Mouse (Mus musculus): Measurements from ENCODE around the gene Mgarp. TPM values are rescaled to one million over a fixed set of nuclear protein-coding genes. Genes with fewer than 3 reads are reported as not detected.
A peak's percentile ranks its signal among the peaks of the same experiment; 100 is the strongest.
"Not testable (repeated sequence)": the region's sequence is repeated elsewhere in the genome, so short reads cannot be mapped to it uniquely, and the experiment has no call there.

The Mgarp gene
- total RNA-seq, 4 experiments from 2014 or later: 0.27 to 0.72 (median 0.55) TPM; not detected in 1

DNA sequence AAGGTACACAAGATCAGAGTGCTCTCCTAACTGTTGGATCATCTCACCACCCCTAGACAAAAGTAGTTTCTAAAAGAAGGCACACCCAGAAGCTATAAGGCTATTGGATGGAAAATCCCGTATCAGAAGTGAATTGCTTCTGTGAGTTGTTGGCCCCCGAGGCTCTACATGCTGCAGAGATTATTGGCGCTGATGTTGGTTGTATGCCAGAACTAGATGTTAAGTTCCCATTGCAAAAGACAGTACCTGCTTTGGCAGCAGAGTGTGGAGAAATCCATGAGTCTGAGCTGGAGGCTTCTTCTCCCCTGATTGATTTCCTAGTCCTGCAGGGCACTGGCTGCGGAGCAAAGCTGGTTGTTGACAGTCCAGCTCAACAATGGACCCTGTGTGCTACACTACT is 28.5 kb downstream of the Mgarp start:
- no peak for DNase-seq (ENCODE audit: low spot score in 2 of 2)

DNA sequence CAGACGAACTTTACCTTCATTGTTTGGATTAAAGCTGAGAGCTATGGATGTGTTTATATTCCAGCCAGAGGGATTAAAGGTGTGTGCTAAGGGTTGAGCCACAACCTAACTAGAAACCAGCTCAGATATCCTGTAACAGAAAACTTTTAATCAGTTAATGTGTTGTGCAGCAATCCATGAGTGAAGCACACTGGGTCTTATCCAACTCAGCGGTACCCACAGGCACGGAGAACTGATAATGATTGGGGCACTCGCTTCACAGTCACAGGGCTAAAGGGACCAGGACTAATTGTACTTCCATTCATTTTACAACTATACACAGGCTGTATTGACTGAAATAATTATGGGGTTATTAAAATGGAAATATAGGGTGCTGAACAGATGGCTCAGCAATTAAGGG is 29.6 kb downstream of the Mgarp start:
- no peak for DNase-seq (ENCODE audit: low spot score in 2 of 2)

DNA sequence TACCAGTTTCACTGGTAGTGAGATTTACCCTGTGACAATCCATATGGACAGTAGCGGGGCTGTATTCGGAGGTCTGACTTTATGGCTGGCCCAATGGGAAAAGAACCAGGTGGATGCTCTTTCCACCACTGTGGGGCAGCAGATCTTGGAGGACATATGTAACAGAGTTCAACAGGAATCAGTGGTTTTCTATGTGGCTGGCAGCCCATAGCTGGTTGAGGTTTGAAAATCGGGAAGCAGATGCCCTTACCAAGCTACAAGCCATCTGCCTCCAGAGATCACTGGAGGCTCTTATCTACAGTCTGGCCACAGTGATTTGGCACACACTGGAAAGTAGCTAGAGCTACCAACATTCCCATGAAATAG is 31.0 kb downstream of the Mgarp start:
- DNase-seq (ENCODE audit: low spot score in 2 of 2): no peak

DNA sequence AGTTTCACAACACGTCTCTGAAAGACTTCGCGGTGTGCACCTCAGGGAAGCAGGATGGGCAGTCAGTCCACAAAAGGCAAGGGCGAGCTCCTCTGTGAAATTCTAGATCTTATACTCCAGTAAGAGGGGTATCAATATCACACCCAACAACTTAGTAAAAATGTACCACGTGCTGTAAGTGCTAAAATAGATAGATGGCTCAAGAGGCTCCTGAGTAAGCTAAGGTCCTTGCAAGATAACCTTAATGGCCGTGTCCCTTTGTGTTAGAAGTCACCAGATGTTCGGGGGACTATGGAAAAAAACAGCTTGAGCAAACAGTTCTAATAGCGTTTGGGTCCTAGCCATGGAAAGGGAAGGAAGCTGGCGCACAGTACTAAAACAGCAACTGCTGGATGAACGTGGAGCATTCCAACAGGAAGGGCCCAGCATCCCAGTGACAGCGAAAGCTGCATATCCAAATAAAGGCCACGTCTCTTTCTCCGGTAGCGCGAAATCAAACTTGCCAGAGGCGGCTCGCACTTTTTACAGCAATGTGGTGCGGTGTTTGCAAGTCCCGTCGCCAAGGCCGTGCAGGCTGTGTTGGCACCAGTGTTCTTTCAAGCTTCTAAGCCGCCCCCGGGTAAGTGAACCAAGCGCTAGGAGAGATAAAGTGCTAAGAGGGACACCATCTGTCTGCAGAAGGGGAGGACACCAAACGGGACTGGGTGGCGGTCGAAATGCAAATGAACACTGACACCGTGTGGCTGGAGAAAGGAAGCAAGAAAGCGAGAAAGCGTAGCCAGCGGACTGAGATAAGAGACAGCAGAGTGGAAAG is 31.6 kb downstream of the Mgarp start:
- DNase-seq (ENCODE audit: low spot score in 2 of 2): peak; percentile 85

DNA sequence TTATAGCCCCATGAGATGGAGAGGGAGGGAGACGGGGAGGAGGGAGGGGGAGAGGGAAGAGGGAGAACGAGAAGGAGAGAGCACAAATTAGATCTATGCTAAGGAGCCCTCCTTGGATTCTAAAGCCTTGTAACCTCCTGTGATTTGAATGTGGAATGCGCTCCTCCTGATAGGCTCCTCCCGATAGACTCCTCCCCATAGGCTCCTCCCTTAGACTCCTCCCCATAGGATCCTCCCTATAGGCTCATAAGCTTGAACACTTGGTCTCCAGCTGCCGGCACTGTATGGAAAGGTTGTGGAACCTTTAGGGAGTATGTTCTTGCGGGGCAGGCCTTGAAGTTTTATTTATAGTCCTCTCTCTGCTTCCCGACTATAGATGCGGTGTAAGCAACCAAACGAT is 35.5 kb downstream of the Mgarp start:
- DNase-seq (ENCODE audit: low spot score in 2 of 2): no peak

DNA sequence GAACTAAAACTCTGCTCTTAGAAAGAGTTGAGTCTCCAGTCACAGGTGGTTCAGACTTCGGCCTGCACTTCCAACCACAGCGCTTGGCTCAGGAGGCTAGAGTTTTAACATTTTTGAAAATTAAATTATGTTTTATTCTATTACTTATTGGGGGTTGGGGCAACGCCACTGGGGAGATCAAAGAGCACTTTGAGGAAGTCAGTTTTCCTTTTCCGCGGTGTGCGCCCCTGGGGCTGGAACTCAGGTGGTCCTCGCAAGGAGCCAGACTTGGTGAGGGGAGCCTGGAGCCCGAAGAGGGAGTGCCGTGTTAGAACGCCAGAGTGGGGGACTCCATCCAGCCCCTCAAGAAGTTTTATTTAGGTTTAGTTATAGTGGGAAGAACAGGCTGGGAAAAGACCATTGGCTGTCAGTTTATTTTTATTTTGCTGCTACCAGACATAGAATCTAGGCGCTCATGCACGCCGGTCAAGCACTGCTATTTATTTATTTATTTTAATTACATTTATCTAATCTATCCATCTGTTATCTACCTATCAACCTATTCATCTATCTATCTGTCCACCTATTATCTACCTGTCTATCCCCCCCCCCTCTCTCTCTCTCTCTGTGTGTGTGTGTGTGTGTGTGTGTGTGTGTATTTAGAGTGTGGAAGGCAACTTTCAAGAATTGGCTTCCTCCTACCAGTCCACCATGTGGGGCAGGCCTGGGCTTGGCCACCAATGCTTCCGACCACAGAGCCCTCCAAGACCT is 36.8 kb downstream of the Mgarp start:
- no peak for DNase-seq (ENCODE audit: low spot score in 2 of 2)

DNA sequence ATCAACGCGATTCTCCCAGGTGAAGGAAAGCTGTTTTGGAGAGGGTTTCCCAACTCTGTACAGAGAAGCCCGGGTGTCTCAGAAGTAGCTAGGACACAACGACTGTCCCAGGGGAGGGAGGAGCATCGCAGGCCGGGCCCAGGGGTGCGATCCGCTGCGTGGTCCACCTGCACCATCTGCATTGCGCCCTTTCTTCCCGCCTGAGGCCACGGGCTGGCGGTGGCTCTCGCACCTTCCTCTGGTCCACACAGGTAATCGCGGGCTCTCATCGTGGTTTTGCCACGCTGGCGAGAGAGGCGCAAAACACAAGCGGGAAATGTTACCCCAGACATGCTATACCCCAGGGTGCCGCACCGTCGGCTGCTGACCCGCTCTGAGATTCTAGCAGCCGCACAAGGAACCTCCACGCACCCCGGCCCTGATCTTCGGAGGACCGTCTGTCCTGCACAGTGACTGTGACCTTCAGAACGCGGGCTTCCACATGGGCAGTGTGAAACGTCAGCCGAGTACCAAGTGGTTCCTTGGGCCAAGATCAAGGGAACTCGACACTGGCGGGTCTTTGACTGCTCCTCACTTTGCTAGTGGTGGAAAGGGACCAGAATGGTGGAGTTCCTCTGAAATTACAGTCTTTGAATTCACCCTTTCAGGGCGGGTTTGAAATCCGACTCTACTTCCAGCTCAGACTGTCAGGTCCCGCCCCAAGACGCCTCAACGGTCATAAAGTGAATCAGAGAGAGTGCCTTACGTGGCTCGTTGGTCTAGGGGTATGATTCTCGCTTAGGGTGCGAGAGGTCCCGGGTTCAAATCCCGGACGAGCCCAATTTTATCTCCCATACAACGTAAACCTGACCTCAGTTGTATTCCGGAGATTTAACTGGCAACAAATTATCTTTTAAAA is 37.6 kb downstream of the Mgarp start:
- peak in 1 of 2 experiments; percentile 60 for DNase-seq (ENCODE audit: low spot score in 2 of 2)

DNA sequence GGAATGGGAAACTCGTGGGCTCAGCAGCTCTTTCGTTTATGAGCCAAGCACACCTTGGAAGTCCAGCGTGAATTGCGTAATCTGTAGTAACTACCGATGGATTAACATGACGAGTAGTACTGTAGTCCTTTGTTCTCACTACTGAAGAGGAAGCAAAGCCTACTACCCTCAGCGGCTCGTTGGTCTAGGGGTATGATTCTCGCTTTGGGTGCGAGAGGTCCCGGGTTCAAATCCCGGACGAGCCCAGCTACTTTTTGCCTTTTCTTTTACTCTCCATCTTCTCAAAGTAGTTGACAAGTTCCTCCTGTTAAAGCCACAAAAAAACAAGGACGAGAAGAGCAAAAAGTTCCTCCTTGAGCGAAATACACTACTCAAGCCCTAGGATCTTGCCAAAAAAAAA is 38.4 kb downstream of the Mgarp start:
- peak; percentile 54 to 74 for DNase-seq (ENCODE audit: low spot score in 2 of 2)

DNA sequence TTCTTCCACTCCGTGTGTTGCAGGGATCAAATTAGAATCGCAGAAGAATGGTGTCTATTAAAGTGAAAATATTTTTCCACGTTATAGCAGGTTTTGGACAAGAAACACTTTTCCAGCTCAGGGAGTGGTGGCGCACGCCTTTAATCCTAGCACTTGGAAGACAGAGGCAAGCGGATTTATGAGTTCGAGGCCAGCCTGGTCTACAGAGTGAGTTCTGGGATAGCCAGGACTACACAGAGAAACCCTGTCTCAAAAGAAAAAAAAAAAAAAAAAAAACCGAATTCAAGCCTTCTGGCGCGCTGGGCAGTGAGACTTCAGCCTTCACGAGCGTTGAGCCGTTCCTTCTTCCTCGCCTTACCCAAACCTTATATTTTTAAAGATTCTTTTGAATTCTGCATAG is 38.9 kb downstream of the Mgarp start:
- DNase-seq (ENCODE audit: low spot score in 2 of 2): no peak

DNA sequence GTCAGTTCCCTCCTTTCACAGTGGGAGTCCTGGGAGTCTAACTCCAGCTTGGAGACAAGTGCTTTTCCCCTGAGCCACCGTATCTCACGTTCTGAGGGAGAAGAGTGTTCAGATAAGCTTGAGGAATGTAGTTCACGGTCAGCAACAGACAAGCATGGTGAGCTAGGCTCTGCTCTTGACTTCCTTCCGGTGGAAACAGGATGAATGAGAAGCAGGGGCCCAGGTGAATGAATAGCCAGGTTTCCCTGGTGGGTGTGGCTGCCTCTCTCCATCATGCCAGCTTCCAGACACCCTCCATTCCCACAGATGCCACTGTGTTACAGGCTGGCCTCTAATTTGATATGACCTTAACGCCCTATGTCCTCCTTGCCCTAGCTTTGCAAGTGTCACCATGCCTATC is 39.5 kb downstream of the Mgarp start:
- DNase-seq (ENCODE audit: low spot score in 2 of 2): no peak

DNA sequence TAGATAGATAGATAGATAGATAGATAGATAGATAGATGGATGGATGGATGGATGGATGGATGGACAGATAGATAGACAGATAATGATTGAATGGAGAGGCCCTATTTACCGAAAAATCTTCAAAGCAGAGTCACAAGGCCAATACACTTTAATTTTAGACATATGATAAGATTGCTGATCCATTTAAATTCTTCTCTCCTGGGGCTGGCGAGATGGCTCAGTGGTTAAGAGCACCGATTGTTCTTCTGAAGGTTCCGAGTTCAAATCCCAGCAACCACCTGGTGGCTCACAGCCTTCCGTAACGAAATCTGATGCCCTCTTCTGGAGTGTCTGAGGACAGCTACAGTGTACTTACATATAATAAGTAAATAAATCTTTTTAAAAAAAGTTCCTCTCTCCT is 41.6 kb downstream of the Mgarp start:
- DNase-seq (ENCODE audit: low spot score in 2 of 2): not testable (repeated sequence)

DNA sequence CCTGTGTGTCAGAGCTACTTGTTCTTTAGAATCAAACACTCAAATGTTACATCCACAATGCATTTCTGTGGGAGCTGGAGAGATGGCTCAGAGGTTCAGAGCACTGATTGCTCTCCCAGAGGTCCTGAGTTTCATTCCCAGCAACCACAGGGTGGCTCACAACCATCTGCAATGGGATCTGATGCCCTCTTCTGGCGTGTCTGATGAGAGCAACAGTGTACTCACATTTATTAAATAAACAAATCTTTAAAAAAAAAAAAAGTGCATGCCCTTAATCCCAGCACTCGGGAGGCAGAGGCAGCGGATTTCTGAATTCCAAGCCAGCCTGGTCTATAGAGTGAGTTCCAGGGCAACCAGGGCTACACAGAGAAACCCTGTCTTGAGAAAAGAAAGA is 42.5 kb downstream of the Mgarp start:
- no peak for DNase-seq (ENCODE audit: low spot score in 2 of 2)

DNA sequence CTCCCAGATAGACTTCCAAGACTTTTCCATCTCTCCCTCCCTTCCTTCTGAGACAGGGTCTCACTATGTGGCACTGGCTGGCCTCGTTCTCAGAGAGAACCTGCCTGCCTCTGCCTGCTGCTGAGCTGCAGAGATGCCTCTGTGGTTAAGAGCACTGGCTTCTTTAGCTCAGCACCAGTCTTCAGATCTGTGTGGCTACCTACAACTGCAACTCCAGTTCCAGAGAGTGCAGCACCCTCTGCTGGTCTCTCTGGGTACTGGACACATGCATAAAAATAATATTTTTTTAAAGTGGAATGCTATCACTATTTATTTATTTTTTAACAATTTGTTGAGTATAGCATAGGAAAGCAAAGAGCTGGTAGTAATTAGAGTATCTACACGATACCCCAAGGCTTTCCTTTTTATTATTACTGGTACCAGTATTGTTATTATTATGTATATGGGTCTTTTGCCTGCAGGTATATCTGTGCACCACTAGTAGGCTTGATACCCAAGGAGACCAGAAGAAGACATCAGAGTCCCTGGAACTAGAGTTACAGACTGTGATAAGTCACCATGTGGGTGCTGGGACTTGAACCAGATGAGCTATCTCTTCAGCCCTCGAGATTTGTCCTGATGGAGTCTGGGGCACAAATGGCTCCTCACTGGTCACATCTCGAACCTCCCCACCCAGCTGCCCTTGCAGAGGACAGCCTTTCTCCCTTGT is 43.1 kb downstream of the Mgarp start:
- DNase-seq (ENCODE audit: low spot score in 2 of 2): peak in 1 of 2 experiments; percentile 32

DNA sequence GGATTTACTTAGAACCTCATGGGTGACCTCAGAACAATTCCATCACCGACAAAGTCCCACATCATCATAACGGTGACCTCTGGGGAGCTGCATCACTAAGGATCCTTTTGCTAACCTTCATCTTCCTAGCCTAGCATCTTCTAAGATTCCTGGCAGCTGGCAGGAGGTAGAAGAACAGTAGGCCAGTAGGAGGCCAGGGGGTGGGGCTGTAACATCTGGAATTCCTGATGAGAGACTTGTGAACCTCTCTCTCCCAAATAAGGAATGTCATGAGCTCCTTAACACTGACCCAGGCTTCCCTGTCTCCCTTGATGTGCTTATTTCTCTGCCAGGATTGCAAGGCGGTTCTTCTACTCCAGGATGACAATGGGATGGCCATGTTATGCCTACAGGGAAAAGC is 45.7 kb downstream of the Mgarp start:
- no peak for DNase-seq (ENCODE audit: low spot score in 2 of 2)

DNA sequence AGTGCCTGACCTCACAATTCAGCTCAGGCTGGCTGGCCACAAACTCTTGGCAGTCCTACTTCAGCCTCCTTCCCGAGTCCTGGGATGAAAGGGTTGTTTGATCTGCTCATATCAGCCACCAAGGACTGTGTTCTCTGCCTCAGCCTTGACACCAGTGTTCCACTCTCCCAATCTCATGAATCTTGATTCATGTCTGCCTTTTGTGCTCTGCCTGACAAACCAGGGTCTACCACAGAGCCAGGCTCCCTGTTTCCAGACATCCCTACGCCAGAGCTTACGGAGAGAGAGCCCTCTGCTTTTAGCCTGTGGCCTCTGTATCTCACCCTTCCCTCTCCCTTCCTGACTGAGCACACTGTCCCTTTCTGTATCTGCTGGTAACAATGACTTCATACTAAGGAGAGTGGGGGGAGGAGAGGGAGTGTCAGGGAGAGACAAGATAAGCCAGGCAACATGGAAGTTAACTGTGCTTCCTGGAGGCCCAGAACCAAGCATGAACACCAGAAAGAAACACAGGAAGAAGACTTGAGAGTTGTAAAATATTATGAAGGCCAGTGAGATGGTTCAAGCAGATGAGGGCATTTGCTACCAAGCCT is 47.8 kb downstream of the Mgarp start:
- DNase-seq (ENCODE audit: low spot score in 2 of 2): no peak

DNA sequence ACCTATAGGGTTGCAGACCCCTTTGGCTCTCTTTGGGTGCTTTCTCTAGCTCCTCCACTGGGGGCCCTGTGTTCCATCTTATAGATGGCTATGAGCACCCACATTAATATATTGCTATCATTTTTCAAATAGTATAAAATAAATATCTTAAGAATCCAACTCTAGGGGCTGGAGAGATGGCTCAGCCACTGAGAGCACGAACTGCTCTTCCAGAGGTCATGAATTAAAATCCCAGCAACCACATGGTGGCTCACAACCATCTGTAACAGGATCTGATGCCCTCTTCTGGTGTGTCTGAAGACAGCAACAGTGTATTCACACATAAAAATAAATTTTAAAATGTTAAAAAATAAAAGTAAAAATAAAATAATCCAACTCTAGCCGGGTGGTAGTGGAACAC is 51.5 kb downstream of the Mgarp start:
- DNase-seq (ENCODE audit: low spot score in 2 of 2): not testable (repeated sequence)

DNA sequence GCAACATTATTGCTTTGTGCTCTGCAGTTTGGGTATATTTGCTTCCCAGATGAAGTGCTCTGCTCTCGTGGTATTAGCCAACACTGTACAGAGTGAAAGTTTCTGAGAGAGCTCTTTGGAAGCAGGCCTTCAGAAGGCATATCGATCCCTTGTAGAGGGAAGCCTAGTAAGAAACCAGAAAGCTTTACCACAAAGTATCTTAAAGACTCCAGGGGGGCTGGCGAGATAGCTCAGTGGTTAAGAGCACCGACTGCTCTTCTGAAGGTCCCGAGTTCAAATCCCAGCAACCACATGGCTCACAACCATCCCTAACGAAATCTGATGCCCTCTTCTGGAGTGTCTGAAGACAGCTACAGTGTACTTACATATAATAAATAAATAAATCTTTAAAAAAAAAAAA is 52.4 kb downstream of the Mgarp start:
- not testable (repeated sequence) for DNase-seq (ENCODE audit: low spot score in 2 of 2)

DNA sequence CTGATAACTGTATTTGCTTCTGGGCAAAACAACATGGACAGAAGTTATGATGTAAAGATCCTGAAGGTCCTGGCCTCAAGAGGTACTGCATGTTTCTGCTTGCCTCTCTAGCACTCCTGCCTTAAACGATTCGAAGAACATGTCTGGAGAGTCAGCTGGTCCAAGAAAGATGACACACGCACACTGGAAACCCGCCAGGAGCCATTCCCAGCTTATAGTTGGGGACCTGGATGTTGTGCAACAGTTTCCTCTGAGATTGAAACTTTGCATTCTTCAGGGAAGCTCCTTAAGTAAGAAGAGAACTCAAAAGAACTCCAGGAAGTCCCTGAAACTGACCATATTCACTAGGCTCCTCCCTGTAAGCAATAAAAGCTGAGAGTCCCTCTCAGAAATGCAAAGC is 53.3 kb downstream of the Mgarp start:
- no peak for DNase-seq (ENCODE audit: low spot score in 2 of 2)

DNA sequence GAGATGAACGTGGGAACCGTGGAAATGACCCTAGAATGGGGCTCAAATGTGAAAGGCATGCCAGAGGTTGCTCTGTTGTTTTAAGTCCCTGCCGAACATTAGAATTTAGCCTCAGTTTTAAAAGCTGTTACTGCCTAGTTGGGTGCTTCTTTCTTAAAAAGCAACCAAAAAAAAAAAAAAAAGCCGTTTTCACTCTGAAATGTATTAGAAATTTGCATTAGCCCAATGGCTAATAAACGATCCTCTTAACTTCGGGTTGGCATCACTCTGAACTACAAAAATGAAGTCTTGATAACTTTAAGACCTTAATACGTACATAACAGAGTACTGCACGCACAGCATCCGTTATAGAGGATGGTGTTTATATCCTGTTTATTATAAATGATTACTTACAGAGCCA is 54.4 kb downstream of the Mgarp start:
- DNase-seq (ENCODE audit: low spot score in 2 of 2): no peak

DNA sequence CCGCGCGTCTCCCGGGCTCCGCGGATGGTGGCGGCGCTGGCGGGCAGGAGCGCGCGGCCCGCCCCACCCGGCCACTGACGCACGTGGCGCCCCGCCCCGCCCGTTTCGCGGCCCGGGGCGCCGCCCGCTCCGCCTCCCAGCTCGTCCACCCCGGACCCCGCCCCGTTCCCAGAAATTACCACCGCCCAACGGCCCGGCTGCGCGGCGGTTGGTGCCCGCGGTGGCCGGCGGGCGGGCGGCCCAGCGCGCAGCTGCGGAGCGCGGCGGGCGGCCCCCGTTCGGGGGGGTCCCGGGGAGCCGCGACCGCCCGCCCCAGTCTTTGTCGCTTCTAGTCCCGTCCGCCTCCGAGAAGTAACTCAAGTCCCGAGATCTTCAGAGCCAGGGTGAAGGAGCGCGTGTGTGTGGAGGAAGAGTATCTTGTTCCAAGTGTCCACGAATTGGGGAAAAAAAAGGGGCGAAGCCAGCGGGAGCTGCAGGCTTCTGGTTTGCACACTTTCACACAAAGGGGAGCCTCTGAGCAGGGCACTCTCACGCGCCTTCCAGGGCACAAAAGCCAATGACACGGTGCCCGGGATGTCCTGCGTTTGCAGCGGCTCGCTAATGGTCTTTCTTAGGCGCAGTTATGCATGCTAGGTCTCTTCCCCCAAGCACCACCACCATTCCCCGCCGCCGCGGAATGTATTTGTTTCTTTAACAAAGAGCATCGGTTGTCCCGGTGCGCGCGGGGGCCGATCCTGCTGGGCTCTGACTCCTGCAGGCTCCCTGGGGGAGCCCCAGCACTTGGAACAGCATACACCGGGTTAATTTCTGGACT is 55.1 kb downstream of the Mgarp start:
- peak; percentile 62 to 64 for DNase-seq (ENCODE audit: low spot score in 2 of 2)

All from layer of hippocampus, adult 8-10 months (tissue).